Mouse (Mus musculus): ENCODE data around the gene Smim23.

Smim23 gene

GRCm38 (mm10) chr11:32781633-32782404, 42.6 kb downstream of the Smim23 start:
- DNase-seq (ENCODE audit: low spot score in 2 of 2) = no peak

- DNase-seq (ENCODE audit: low spot score in 2 of 2) = no peak
Observed at GRCm38 (mm10) chr11:32780747-32781536, 43.5 kb downstream of the Smim23 start.

GRCm38 (mm10) chr11:32768642-32769343, 55.6 kb downstream of the Smim23 start:
- no peak for DNase-seq (ENCODE audit: low spot score in 2 of 2)

Data from heart, adult 9 months (tissue).